ENCODE assay signal across 8 mouse cellular contexts in the genomic region with DNA sequence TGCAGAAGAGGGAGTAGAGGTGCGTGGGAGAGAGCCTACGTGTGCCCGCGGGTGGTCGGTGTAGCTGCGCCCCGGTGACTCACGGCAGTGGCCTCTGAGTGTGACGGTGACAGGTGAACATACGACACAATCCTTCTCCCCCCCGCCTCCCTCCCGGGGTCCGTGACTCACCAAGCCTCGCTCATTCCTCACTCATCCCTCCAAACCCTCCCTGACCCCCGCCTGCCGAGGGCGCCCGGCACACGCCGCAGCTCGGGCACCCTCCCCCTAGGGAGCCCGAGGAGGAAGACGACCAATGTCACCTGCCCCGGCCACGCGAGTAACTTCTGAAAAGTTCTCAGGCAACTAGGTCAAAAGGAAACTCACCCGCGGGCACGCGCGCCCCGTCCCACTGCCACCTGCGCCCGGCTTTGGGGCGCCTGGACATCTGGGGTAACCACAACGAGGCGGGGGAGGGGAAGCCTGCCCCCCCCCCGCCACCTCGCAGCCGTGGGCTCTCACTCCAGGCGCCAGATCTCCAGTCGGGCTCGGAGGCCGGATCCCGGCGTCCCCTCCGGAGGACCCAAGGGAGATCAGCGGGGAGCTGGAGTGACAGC. TPM values are rescaled to one million over a fixed set of nuclear protein-coding genes. Genes with fewer than 3 reads are reported as not detected.
DNase-seq lines count a peak whose midpoint lies in the region; ATAC-seq and TF ChIP-seq lines count a peak whose summit lies in the region.

No protein-coding gene starts in this region.

- H3K27ac ChIP-seq in forebrain, embryonic 13.5 days = no peak overlapping the region
- 0 out of 2 replicates have a peak overlapping the region, but pooled peaks have one; percentile 48 for H3K27ac ChIP-seq in hindbrain, embryonic 12.5 days
- peak overlapping the region; percentile 32 for H3K27ac ChIP-seq in liver, embryonic 11.5 days (ENCODE audit: low read depth, low read length)
- H3K27ac ChIP-seq in midbrain, postnatal 0 days (ENCODE audit: low read depth, low read length) = no peak overlapping the region

- no peak for TF ChIP-seq CTCF in midbrain, postnatal 0 days (IDR thresholded peaks at IDR 0.05)

- WGBS in forebrain, embryonic 13.5 days = 0% methylated on average over 45 of the region's 48 CpGs
- whole genome bisulfite sequencing in hindbrain, embryonic 12.5 days = under 1% methylated on average over 48 of the region's 48 CpGs
- WGBS in liver, embryonic 11.5 days = under 1% methylated on average over 48 of the region's 48 CpGs
- under 1% methylated on average over 35 of the region's 48 CpGs for WGBS in midbrain, postnatal 0 days

- peak overlapping the region; percentile 90 for H3K4me2 ChIP-seq in forebrain, embryonic 13.5 days
- peak overlapping the region; percentile 87 for H3K4me2 ChIP-seq in hindbrain, embryonic 12.5 days (replicated peaks)
- H3K4me2 ChIP-seq in liver, embryonic 11.5 days = peak overlapping the region; percentile 99
- peak overlapping the region; percentile 91 for H3K4me2 ChIP-seq in midbrain, postnatal 0 days (ENCODE audit: low read depth, low read length, poor library complexity, severe bottlenecking)

- no peaks in the 10 kb centered on the region for H3K9me3 ChIP-seq in forebrain, embryonic 13.5 days (replicated peaks)
- H3K9me3 ChIP-seq in hindbrain, embryonic 12.5 days (replicated peaks) = no peaks in the 10 kb centered on the region
- no peaks in the 10 kb centered on the region for H3K9me3 ChIP-seq in liver, embryonic 11.5 days (ENCODE audit: control insufficient read depth, low read length)
- no peaks in the 10 kb centered on the region for H3K9me3 ChIP-seq in midbrain, postnatal 0 days (ENCODE audit: low read length)

- peak overlapping the region; percentile 58 for H3K4me3 ChIP-seq in forebrain, embryonic 13.5 days
- peak overlapping the region; percentile 60 for H3K4me3 ChIP-seq in hindbrain, embryonic 12.5 days
- H3K4me3 ChIP-seq in liver, embryonic 11.5 days (ENCODE audit: low read depth, low read length) = peak overlapping the region; percentile 77
- peak overlapping the region; percentile 66 for H3K4me3 ChIP-seq in midbrain, postnatal 0 days (ENCODE audit: low read depth, low read length)

- H3K4me1 ChIP-seq in forebrain, embryonic 13.5 days = peaks cover 55% of the 10 kb centered on the region
- peaks cover 53% of the 10 kb centered on the region for H3K4me1 ChIP-seq in hindbrain, embryonic 12.5 days
- H3K4me1 ChIP-seq in liver, embryonic 11.5 days (replicated peaks; ENCODE audit: control insufficient read depth, insufficient read depth, low read length) = peaks cover 59% of the 10 kb centered on the region
- peaks cover 16% of the 10 kb centered on the region; the same call in 1 of the 2 replicates for H3K4me1 ChIP-seq in midbrain, postnatal 0 days (ENCODE audit: insufficient read depth, low read length)

- peaks cover 19% of the 10 kb centered on the region for H3K27me3 ChIP-seq in forebrain, embryonic 13.5 days
- peaks cover 27% of the 10 kb centered on the region for H3K27me3 ChIP-seq in hindbrain, embryonic 12.5 days
- no peaks in the 10 kb centered on the region for H3K27me3 ChIP-seq in liver, embryonic 11.5 days (replicated peaks; ENCODE audit: control insufficient read depth, insufficient read depth, low read length)
- peaks cover 7% of the 10 kb centered on the region for H3K27me3 ChIP-seq in midbrain, postnatal 0 days (ENCODE audit: insufficient read depth, low read length)

- peak; percentile 16; the same call in 1 of the 2 replicates for ATAC-seq in forebrain, embryonic 13.5 days
- peak; percentile 4; the same call in 1 of the 2 replicates for ATAC-seq in hindbrain, embryonic 12.5 days (ENCODE audit: low FRiP score)
- no peak for ATAC-seq in liver, embryonic 11.5 days (replicated peaks; ENCODE audit: low FRiP score)
- ATAC-seq in midbrain, postnatal 0 days (ENCODE audit: low FRiP score) = no peak

- no peaks in the 10 kb centered on the region for H3K36me3 ChIP-seq in forebrain, embryonic 13.5 days (ENCODE audit: poor library complexity, severe bottlenecking)
- H3K36me3 ChIP-seq in hindbrain, embryonic 12.5 days = no peaks in the 10 kb centered on the region
- H3K36me3 ChIP-seq in liver, embryonic 11.5 days (ENCODE audit: control insufficient read depth, insufficient read depth, low read length) = no peaks in the 10 kb centered on the region
- H3K36me3 ChIP-seq in midbrain, postnatal 0 days (ENCODE audit: insufficient read depth, low read length) = no peaks in the 10 kb centered on the region

- peak; percentile 46 for DNase-seq in layer of hippocampus, adult 9-11 months
- no peak for DNase-seq in layer of hippocampus, adult 18-20 months (ENCODE audit: low spot score in 2 of 2)
- peak; percentile 80 for DNase-seq in adrenal gland, adult 8-10 months
- DNase-seq in liver, embryonic 11.5 days (ENCODE audit: low spot score) = peak; percentile 62
- no peak for DNase-seq in midbrain, postnatal 0 days (ENCODE audit: low spot score)
- peak; percentile 85 for DNase-seq in thymus, postnatal 25 days

- H3K9ac ChIP-seq in forebrain, embryonic 13.5 days = peak overlapping the region; percentile 71
- H3K9ac ChIP-seq in hindbrain, embryonic 12.5 days = peak overlapping the region; percentile 57
- peak overlapping the region; percentile 70 for H3K9ac ChIP-seq in liver, embryonic 11.5 days (ENCODE audit: low read depth, low read length)
- H3K9ac ChIP-seq in midbrain, postnatal 0 days (replicated peaks; ENCODE audit: low read length, poor library complexity, severe bottlenecking) = peak overlapping the region; percentile 56

RNA-seq across cellular contexts. Expression of a gene that starts 1.4 kb away (rescaled TPM):
- 10 to 100 TPM; 13.1 to 15.7 TPM for total RNA-seq in layer of hippocampus, adult 18-20 months (2021)
- 10 to 100 TPM in 3 of 4 experiments, 1 to 10 TPM in 1; 7.7 to 69.5 (median 16.0) TPM for total RNA-seq in adrenal gland, adult 8-10 months (2022)
- 1.3 and 1.5 TPM in 2 replicates for polyA plus RNA-seq in forebrain, embryonic 13.5 days (2015; fragmentation: Nextera tagmentation; extraction: Ambion mirVana)
- 2.6 and 2.8 TPM in 2 replicates for polyA plus RNA-seq in hindbrain, embryonic 12.5 days (2016; fragmentation: Nextera tagmentation; extraction: Ambion mirVana)
- polyA plus RNA-seq in liver, embryonic 11.5 days (2014; fragmentation: Nextera tagmentation; extraction: Ambion mirVana) = 1.1 and 2.2 TPM in 2 replicates
- 1.7 and 1.9 TPM in 2 replicates for total RNA-seq in midbrain, postnatal 0 days (2014; rRNA removed)
- polyA plus RNA-seq in midbrain, postnatal 0 days (2015; fragmentation: Nextera tagmentation; extraction: Ambion mirVana) = 0.91 and 1.1 TPM in 2 replicates

RNA-seq across cellular contexts. Expression of a gene that starts 40.3 kb away (rescaled TPM):
- under 1 TPM; 0.07 to 0.08 TPM for total RNA-seq in layer of hippocampus, adult 18-20 months (2021)
- under 1 TPM; 0.06 to 0.16 (median 0.10) TPM for total RNA-seq in adrenal gland, adult 8-10 months (2022)
- not detected in 2 replicates for polyA plus RNA-seq in forebrain, embryonic 13.5 days (2015; fragmentation: Nextera tagmentation; extraction: Ambion mirVana)
- polyA plus RNA-seq in hindbrain, embryonic 12.5 days (2016; fragmentation: Nextera tagmentation; extraction: Ambion mirVana) = 0.04 and 0.17 TPM in 2 replicates
- 0.25 and 1.1 TPM in 2 replicates for polyA plus RNA-seq in liver, embryonic 11.5 days (2014; fragmentation: Nextera tagmentation; extraction: Ambion mirVana)
- 0.05 TPM in 1 of 2 replicates, not detected in the other for total RNA-seq in midbrain, postnatal 0 days (2014; rRNA removed)
- polyA plus RNA-seq in midbrain, postnatal 0 days (2015; fragmentation: Nextera tagmentation; extraction: Ambion mirVana) = not detected in 2 replicates

RNA-seq across cellular contexts. Expression of a gene that starts 45.6 kb away (rescaled TPM):
- total RNA-seq in layer of hippocampus, adult 18-20 months (2021) = 1 to 10 TPM in 1 of 2 experiments, under 1 TPM in 1; 0.71 to 1.2 TPM
- total RNA-seq in adrenal gland, adult 8-10 months (2022) = under 1 TPM; 0.09 to 0.43 (median 0.28) TPM
- polyA plus RNA-seq in forebrain, embryonic 13.5 days (2015; fragmentation: Nextera tagmentation; extraction: Ambion mirVana) = 0.32 and 0.54 TPM in 2 replicates
- 1.1 and 1.5 TPM in 2 replicates for polyA plus RNA-seq in hindbrain, embryonic 12.5 days (2016; fragmentation: Nextera tagmentation; extraction: Ambion mirVana)
- 0.14 TPM in 1 of 2 replicates, not detected in the other for polyA plus RNA-seq in liver, embryonic 11.5 days (2014; fragmentation: Nextera tagmentation; extraction: Ambion mirVana)
- total RNA-seq in midbrain, postnatal 0 days (2014; rRNA removed) = 4.6 and 4.9 TPM in 2 replicates
- 1.1 and 1.4 TPM in 2 replicates for polyA plus RNA-seq in midbrain, postnatal 0 days (2015; fragmentation: Nextera tagmentation; extraction: Ambion mirVana)

RNA-seq across cellular contexts. Expression of a gene that starts 45.7 kb away (rescaled TPM):
- total RNA-seq in layer of hippocampus, adult 18-20 months (2021) = 10 to 100 TPM; 41.5 to 44.2 TPM
- total RNA-seq in adrenal gland, adult 8-10 months (2022) = 10 to 100 TPM; 31.7 to 45.8 (median 42.3) TPM
- 20.0 and 22.9 TPM in 2 replicates for polyA plus RNA-seq in forebrain, embryonic 13.5 days (2015; fragmentation: Nextera tagmentation; extraction: Ambion mirVana)
- polyA plus RNA-seq in hindbrain, embryonic 12.5 days (2016; fragmentation: Nextera tagmentation; extraction: Ambion mirVana) = 22.4 and 24.0 TPM in 2 replicates
- 24.7 and 25.0 TPM in 2 replicates for polyA plus RNA-seq in liver, embryonic 11.5 days (2014; fragmentation: Nextera tagmentation; extraction: Ambion mirVana)
- total RNA-seq in midbrain, postnatal 0 days (2014; rRNA removed) = 19.0 and 22.2 TPM in 2 replicates
- 25.0 and 26.2 TPM in 2 replicates for polyA plus RNA-seq in midbrain, postnatal 0 days (2015; fragmentation: Nextera tagmentation; extraction: Ambion mirVana)

Comparison
In these comparisons a context has a peak if more than half of its experiments do, and no peak if none do; other contexts are left out.
1. DNase-seq: peak in layer of hippocampus, adult 9-11 months (single experiment), adrenal gland, adult 8-10 months (single experiment), liver, embryonic 11.5 days (single experiment) and thymus, postnatal 25 days (single experiment); none in layer of hippocampus, adult 18-20 months (0 of 2) and midbrain, postnatal 0 days (single experiment).
2. ATAC-seq: peak in forebrain, embryonic 13.5 days (single experiment) and hindbrain, embryonic 12.5 days (single experiment); none in liver, embryonic 11.5 days (single experiment) and midbrain, postnatal 0 days (single experiment).
3. H3K27ac ChIP-seq: peak in hindbrain, embryonic 12.5 days (single experiment) and liver, embryonic 11.5 days (single experiment); none in forebrain, embryonic 13.5 days (single experiment) and midbrain, postnatal 0 days (single experiment).
4. Peak in every context shown above with its lines, with median percentiles within 50 percentile points of each other: H3K4me2 ChIP-seq, H3K4me3 ChIP-seq and H3K9ac ChIP-seq.